Mouse (Mus musculus) thymus, adult 2 months (tissue): ENCODE measurements around the gene Commd2. TPM values are rescaled to one million over a fixed set of nuclear protein-coding genes. Genes with fewer than 3 reads are reported as not detected.

Experiments
- DNase-seq: peaks from one replicate; pipeline ENCODE4 v3.0.0; 2021
- H3K27ac ChIP-seq: fragments of 200-500 bp; 2 replicates; pipeline ENCODE4 v1.5.1; 2012; ENCODE audit warnings: low read length, control low read depth; ENCODE audit not compliant: control insufficient read depth, insufficient read depth
- H3K27me3 ChIP-seq: fragments of 200-500 bp; 2 replicates; pipeline ENCODE4 v1.6.1; 2012; ENCODE audit warnings: mild to moderate bottlenecking, low read length, moderate library complexity, mixed read lengths; ENCODE audit not compliant: control insufficient read depth, insufficient read depth
- H3K36me3 ChIP-seq: fragments of 200-500 bp; 2 replicates; pipeline ENCODE4 v1.6.1; 2012; ENCODE audit warnings: mild to moderate bottlenecking, low read length, moderate library complexity; ENCODE audit not compliant: control insufficient read depth, insufficient read depth
- H3K4me1 ChIP-seq: fragments of 200-500 bp; replicated peaks from 2 replicates; pipeline ENCODE4 v1.6.1; 2012; ENCODE audit warnings: low read length; ENCODE audit not compliant: control insufficient read depth, insufficient read depth
- H3K4me3 ChIP-seq: fragments of 200-500 bp; 2 replicates; pipeline ENCODE4 v1.5.1; 2012; ENCODE audit warnings: mild to moderate bottlenecking, low read length, control low read depth, moderate library complexity; ENCODE audit not compliant: control insufficient read depth, insufficient read depth
- CTCF ChIP-seq: fragments of 200-500 bp; IDR thresholded peaks from 2 replicates; pipeline ENCODE4 v1.5.1; 2012; ENCODE audit warnings: mild to moderate bottlenecking, control low read depth, low read length, moderate library complexity, borderline replicate concordance; ENCODE audit not compliant: control insufficient read depth, poor library complexity, insufficient read depth; ENCODE audit errors: extremely low read depth
- POLR2A ChIP-seq: fragments of 200-500 bp; IDR thresholded peaks from 2 replicates; pipeline ENCODE4 v1.6.1; 2012; ENCODE audit warnings: mild to moderate bottlenecking, low read length, control low read depth, moderate library complexity; ENCODE audit not compliant: control insufficient read depth, poor library complexity, insufficient read depth; ENCODE audit errors: extremely low read depth
- WGBS: fragments of 180-500 bp; shearing (Covaris S2); methylation state at CpG from one replicate; pipeline ENCODE4 v1.1.7; 2018; 5-methylcytosine and 5-hydroxymethylcytosine counted together
- polyA plus RNA-seq: library from polyadenylated mRNA; depleted of rRNA; stranded (reverse); fragments of >200 nt; gene quantifications from 2 replicates; pipeline ENCODE4 v1.2.3, GENCODE M21; 2012; rRNA removed

The Commd2 gene
- 23.6 and 31.8 TPM in 2 replicates for polyA plus RNA-seq

DNA sequence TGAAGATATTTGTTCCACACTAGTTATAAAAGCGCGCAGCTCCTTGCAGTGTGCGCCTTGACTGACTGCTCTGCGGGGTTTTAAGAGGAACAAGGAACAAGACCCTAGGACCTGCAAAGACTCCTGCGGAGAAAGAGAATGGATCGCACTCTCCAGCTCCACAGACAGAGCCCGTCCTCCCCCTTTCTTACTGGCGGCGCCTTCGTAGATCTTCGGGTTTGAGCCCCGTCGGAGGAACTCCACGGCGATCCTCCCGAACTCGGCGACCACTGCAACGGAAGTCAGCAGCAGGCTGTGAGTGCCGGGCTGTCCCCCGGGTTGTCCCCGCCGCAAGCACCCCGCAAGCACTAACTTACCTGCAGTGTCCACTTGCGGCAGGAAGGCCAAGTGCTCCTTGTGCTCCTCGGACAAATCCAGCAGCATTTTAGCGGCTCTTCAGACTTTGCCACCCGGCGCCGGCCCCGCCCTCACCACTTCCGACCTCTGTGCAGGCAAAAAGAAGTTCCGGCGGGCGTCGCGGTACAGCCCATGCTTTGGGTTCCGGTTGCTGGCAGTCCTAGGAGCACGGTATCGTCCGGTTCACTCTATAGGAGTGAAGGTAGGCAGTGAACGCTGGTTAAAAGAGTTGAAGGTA, at the start of gene Commd2:
TSS of gene Commd2 (minus strand) at position 485 of the 634 bp plus-strand sequence.
- WGBS: under 1% methylated on average over 42 of the region's 42 CpGs
- TF ChIP-seq POLR2A (peak; percentile 56; the same call in 1 of the 2 replicates), CTCF (0 out of 2 replicates have a peak, but pooled peaks have one; percentile 13)
- H3K27me3 ChIP-seq: no peaks in the 10 kb centered on the region
- peaks cover 4% of the 10 kb centered on the region for H3K36me3 ChIP-seq
- H3K4me3 ChIP-seq: peak within 1 kb of the TSS; percentile 63
- DNase-seq: peak; percentile 89
- H3K4me1 ChIP-seq: no peaks in the 10 kb centered on the region
- H3K27ac ChIP-seq: no peak within 1 kb of the TSS; the same call in 1 of the 2 replicates

DNA sequence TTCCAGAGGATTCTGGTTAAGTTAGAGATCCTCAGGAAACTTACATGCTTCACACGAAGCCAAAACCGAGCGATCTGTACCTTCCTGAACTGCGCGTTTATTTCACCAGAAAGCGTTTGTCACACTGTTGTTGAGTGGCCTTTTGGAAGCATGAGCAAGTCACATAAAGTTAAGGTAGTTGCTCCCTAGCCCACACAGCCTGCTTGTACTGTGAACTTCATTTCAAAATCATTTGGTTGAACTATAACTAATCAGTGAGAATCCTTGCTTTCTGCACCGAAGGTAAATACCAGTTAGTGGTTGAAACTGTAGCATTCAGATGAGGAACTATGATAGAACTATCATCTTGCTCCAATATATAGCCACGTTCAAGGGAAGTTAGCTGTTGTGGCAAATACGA, 45.3 kb upstream of the Commd2 start:
- no peak for TF ChIP-seq CTCF
- TF ChIP-seq POLR2A: no peak
- no peaks in the 10 kb centered on the region for H3K4me1 ChIP-seq
- no peaks in the 10 kb centered on the region for H3K36me3 ChIP-seq
- H3K27me3 ChIP-seq: no peaks in the 10 kb centered on the region
- no peak overlapping the region for H3K27ac ChIP-seq
- 82% methylated on average over 9 of the region's 9 CpGs for WGBS
- H3K4me3 ChIP-seq: no peak overlapping the region
- DNase-seq: no peak

DNA sequence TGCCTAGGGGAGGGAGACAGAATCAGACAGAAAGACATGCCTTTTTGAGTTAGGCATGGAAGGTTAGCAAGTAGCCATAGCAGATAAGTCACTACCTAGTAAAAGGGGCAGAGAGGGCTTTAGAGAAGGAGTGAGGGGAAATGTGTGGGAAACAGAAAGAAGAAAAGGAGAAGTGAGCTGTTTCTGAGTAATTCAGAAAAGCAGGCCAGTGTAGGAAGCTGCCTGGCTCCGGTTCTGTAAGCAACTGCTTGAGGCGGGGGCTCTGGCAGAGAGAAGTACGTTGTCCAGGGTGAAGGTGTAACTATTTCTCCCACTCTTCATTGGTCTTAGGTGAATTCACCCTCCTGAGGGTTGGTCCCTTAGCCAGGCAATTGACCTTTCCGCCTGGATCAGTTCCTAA, 44.7 kb upstream of the Commd2 start:
- no peaks in the 10 kb centered on the region for H3K36me3 ChIP-seq
- 66% methylated on average over 4 of the region's 4 CpGs for WGBS
- H3K4me1 ChIP-seq: no peaks in the 10 kb centered on the region
- no peak overlapping the region for H3K27ac ChIP-seq
- no peaks in the 10 kb centered on the region for H3K27me3 ChIP-seq
- TF ChIP-seq CTCF (no peak), POLR2A (no peak)
- no peak overlapping the region for H3K4me3 ChIP-seq
- DNase-seq: no peak

DNA sequence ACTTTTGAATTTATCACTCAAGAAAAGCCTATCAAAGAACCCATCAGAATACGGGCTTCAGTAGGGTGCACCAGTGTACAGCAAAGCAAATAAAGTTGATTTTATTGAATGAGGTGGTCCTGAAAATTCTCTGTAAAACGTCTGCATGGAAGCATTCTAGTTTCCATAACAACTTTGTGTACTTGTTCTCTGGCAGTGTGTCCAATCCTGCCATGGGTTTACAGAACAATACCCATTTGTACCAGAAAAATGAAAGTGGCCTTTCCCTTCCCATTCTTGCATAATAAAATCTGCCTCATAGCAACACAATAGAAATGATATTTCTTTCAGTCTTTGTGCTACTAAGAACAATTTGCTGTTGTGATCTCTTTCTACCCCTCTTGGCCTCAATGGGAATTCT, 41.2 kb upstream of the Commd2 start, which contains the start of gene Ankub1:
TSS of gene Ankub1 (minus strand) at position 81 of the 400 bp plus-strand sequence.
- no peak for DNase-seq
- TF ChIP-seq POLR2A (no peak), CTCF (no peak)

DNA sequence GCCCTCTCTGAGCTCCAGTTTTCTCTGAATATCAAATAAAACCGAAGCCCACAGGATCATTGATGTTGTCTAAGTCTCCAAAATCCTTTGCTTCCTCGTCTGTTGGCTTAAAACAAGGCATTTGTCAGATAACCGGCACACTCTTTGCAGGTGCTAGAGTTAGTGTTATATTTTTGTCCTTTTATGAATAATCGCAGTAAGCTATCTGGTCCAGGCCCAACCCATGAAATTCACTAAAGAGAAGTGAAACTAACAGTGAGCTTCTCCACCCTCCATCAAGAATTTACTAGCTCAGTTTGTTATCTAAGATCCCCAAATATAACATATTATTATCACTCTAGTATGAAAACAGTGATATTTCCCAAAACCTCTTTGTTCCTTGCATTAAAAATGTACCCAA, 40.3 kb upstream of the Commd2 start:
- Histone ChIP-seq H3K4me3 (no peak overlapping the region), H3K27ac (no peak overlapping the region), H3K36me3 (no peaks in the 10 kb centered on the region), H3K4me1 (no peaks in the 10 kb centered on the region), H3K27me3 (no peaks in the 10 kb centered on the region)
- no peak for TF ChIP-seq POLR2A
- no peak for TF ChIP-seq CTCF
- WGBS: 47% methylated on average over 4 of the region's 4 CpGs
- DNase-seq: no peak

More for the DNA sequence above, 41.2 kb upstream of the Commd2 start, which contains the start of gene Ankub1:
- no peaks in the 10 kb centered on the region for H3K36me3 ChIP-seq
- H3K4me1 ChIP-seq: no peaks in the 10 kb centered on the region
- H3K27ac ChIP-seq: no peak within 1 kb of the TSS
- 91% methylated on average over 2 of the region's 2 CpGs for WGBS
- H3K4me3 ChIP-seq: no peak within 1 kb of the TSS
- no peaks in the 10 kb centered on the region for H3K27me3 ChIP-seq

DNA sequence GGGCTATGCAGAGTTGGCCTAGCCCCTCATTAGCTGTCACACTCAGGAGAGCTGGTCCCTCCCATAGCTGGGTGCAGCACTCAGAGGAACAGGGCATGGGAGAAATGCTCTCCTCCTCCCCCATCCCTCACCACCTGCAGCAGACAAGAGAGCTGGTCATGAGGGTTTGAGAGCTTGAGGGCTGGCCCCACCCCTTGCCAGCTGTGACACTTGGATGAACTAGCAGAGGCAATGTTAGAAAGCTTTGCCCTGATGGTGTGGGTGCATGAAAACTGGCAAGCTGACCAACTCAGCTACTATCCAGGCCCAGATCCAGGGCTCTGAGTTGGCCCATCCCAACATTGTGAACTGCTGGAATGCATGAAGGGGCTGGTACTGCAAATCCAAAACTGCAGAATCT, 26.3 kb upstream of the Commd2 start:
- Histone ChIP-seq H3K27me3 (no peaks in the 10 kb centered on the region), H3K27ac (no peak overlapping the region), H3K4me1 (no peaks in the 10 kb centered on the region), H3K4me3 (no peak overlapping the region), H3K36me3 (no peaks in the 10 kb centered on the region)
- no peak for DNase-seq
- TF ChIP-seq CTCF (no peak), POLR2A (no peak)
